Mouse (Mus musculus): ENCODE results near the gene Msh4.

- no peak for TF ChIP-seq CTCF (IDR thresholded peaks at IDR 0.05; ENCODE audit: extremely low read depth, insufficient read depth, insufficient read length, insufficient replicate concordance)
- no peak for TF ChIP-seq POLR2A (IDR thresholded peaks at IDR 0.05; ENCODE audit: low read depth, low read length)
These were observed 17.8 kb downstream of the Msh4 start for GRCm38 (mm10) chr3:153888141-153888540.
